Mouse (Mus musculus) liver, embryonic 12.5 days (tissue): ENCODE measurements around the gene Mcm6. TPM values are rescaled to one million over a fixed set of nuclear protein-coding genes. Genes with fewer than 3 reads are reported as not detected.

ENCODE experiments used
- ATAC-seq: fragments of 200-750 bp; cut with Nextera tagmentation; 2 replicates; pipeline ENCODE4 v1.8.0; 2017; ENCODE audit warnings: moderate number of reproducible peaks, mild to moderate bottlenecking, moderate library complexity
- H3K27ac ChIP-seq: fragments of 300-500 bp; sonication (generic); 2 replicates; pipeline ENCODE4 v1.5.1; 2016; ENCODE audit warnings: mild to moderate bottlenecking
- H3K27me3 ChIP-seq: fragments of 300-500 bp; sonication (generic); replicated peaks from 2 replicates; pipeline ENCODE4 v1.6.1; 2016; ENCODE audit warnings: mild to moderate bottlenecking, moderate library complexity
- H3K36me3 ChIP-seq: fragments of 300-500 bp; sonication (generic); 2 replicates; pipeline ENCODE4 v1.6.1; 2016; ENCODE audit warnings: mild to moderate bottlenecking, moderate library complexity
- H3K4me1 ChIP-seq: fragments of 300-500 bp; sonication (generic); 2 replicates; pipeline ENCODE4 v1.6.1; 2016
- H3K4me2 ChIP-seq: fragments of 300-500 bp; sonication (generic); 2 replicates; pipeline ENCODE4 v1.6.1; 2016; ENCODE audit warnings: mild to moderate bottlenecking, moderate library complexity
- H3K4me3 ChIP-seq: fragments of 300-500 bp; sonication (generic); 2 replicates; pipeline ENCODE4 v1.5.1; 2016; ENCODE audit warnings: mild to moderate bottlenecking, moderate library complexity
- H3K9ac ChIP-seq: fragments of 300-500 bp; sonication (generic); 2 replicates; pipeline ENCODE4 v1.6.1; 2016; ENCODE audit warnings: mild to moderate bottlenecking, moderate library complexity
- H3K9me3 ChIP-seq: fragments of 300-500 bp; sonication (generic); replicated peaks from 2 replicates; pipeline ENCODE4 v1.6.1; 2016; ENCODE audit warnings: mild to moderate bottlenecking, moderate library complexity
- WGBS: fragments of 180-500 bp; shearing (Covaris S2); methylation state at CpG from one replicate; pipeline ENCODE4 v1.1.7; 2016; ENCODE audit not compliant: insufficient replicate concordance; 5-methylcytosine and 5-hydroxymethylcytosine counted together
- polyA plus RNA-seq: library from polyadenylated mRNA; unstranded; fragments of >200 nt; fragmentation: Nextera tagmentation; extraction: Ambion mirVana; gene quantifications from 2 replicates; pipeline ENCODE4 v1.2.1, GENCODE M21; 2016

Mcm6 gene
- polyA plus RNA-seq, 1 experiment from 2014 or later, result 343 TPM

GRCm38 (mm10) chr1:128372143-128372860 is 12.8 kb upstream of the Mcm6 start:
- H3K27ac ChIP-seq, result no peak overlapping the region
- ATAC-seq, result no peak
- no peak overlapping the region for H3K9ac ChIP-seq
- no peaks in the 10 kb centered on the region for H3K9me3 ChIP-seq
- H3K36me3 ChIP-seq, result peaks cover 82% of the 10 kb centered on the region
- H3K27me3 ChIP-seq, result no peaks in the 10 kb centered on the region
- no peak overlapping the region for H3K4me2 ChIP-seq
- H3K4me1 ChIP-seq, result no peaks in the 10 kb centered on the region
- H3K4me3 ChIP-seq, result no peak overlapping the region
- WGBS, result 84% methylated on average over 7 of the region's 7 CpGs

- 68% methylated on average over 5 of the region's 5 CpGs for WGBS
- H3K4me1 ChIP-seq, result no peaks in the 10 kb centered on the region
- no peak overlapping the region for H3K4me3 ChIP-seq
- H3K27ac ChIP-seq, result no peak overlapping the region
- peak; percentile 49; the same call in 1 of the 2 replicates for ATAC-seq
- no peak overlapping the region for H3K4me2 ChIP-seq
- no peaks in the 10 kb centered on the region for H3K27me3 ChIP-seq
- no peaks in the 10 kb centered on the region for H3K9me3 ChIP-seq
- no peak overlapping the region for H3K9ac ChIP-seq
- peaks cover 76% of the 10 kb centered on the region for H3K36me3 ChIP-seq
Measured at GRCm38 (mm10) chr1:128368732-128369441, 9.4 kb upstream of the Mcm6 start.

DNA sequence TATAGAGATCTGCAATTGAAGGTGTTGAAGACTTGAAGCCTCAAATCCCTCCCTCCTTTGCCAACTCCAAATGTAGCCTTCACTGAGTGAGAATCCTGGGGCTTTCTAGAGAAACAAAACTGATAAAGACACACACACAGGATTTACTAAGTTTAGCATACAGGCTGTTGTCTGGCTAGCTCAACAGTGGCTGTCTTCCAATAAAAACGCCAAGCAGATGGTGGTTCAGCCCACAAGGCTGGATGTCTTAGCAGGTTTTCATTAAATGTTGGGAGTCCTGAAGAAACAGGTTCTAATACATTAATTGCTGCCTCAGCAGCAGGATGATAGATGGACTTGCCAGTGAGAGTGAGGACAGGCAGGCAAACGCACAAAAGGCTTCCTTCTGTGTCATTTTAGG is 1.1 kb upstream of the Mcm6 start:
- H3K9me3 ChIP-seq, result no peaks in the 10 kb centered on the region
- no peak for ATAC-seq
- H3K4me2 ChIP-seq, result peak overlapping the region; percentile 85; the same call in 1 of the 2 replicates
- H3K9ac ChIP-seq, result peak overlapping the region; percentile 66
- H3K4me1 ChIP-seq, result peaks cover 42% of the 10 kb centered on the region
- H3K36me3 ChIP-seq, result peaks cover 58% of the 10 kb centered on the region
- no peak overlapping the region for H3K4me3 ChIP-seq
- 62% methylated on average over 2 of the region's 2 CpGs for WGBS
- peak overlapping the region; percentile 81 for H3K27ac ChIP-seq
- H3K27me3 ChIP-seq, result no peaks in the 10 kb centered on the region

DNA sequence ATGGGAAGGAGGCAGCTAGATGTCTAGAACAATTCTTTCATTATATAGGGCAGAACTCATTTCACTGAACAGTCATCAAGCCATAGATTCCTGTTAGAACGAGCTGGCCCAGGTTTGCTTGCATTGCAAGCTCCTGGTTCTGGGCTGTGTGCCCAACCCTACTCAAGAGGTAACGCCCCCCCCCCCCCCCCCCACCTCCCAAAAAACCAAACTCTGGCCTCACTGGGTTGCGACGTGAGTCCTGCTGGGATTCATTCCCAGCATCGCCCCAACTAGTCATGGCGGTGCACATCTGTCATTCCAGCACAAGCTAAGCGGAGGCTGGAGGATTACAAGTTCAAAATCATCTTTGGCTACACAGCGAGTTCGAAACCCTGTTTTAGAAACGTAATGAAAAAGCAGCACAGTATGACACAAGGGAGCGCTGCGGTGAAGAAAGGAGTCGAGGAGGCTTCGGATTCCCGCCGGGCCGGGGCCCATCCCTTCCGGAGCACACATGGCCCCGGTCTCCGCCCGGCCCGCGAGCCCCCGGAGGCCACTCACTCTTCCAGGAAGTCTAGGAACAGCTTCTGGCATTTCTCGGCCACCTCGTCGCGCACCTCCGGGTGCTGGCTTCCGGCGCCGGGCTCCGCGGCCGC is 429 bp downstream of the Mcm6 start:
- no peaks in the 10 kb centered on the region for H3K9me3 ChIP-seq
- WGBS, result under 1% methylated on average over 35 of the region's 35 CpGs
- peaks cover 65% of the 10 kb centered on the region for H3K36me3 ChIP-seq
- peak; percentile 71 for ATAC-seq
- peak overlapping the region; percentile 91 for H3K27ac ChIP-seq
- H3K4me3 ChIP-seq, result peak overlapping the region; percentile 96
- peaks cover 53% of the 10 kb centered on the region for H3K4me1 ChIP-seq
- H3K9ac ChIP-seq, result peak overlapping the region; percentile 94
- peak overlapping the region; percentile 85 for H3K4me2 ChIP-seq
- H3K27me3 ChIP-seq, result no peaks in the 10 kb centered on the region

DNA sequence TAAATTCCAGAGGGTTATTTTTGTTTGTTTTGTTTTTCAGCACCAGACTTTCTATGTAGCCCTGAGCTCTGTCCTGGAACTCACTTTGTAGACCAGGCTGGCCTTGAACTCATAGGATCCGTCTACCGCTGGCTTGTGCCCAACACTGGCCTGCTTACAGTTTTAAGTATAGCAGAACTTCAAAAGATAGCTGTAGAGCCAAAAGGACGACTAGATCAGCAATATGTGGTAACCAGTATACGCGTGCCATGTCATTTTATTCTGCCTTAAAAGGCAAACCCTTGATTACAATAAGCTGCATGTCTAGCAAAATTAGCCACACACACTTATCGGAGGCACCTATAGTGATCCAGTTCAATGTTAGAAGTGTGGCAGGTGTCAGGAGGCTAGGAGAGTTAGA is 1.2 kb downstream of the Mcm6 start:
- ATAC-seq, result no peak
- H3K27ac ChIP-seq, result peak overlapping the region; percentile 91
- peak overlapping the region; percentile 85 for H3K4me2 ChIP-seq
- peak overlapping the region; percentile 94 for H3K9ac ChIP-seq
- peaks cover 61% of the 10 kb centered on the region for H3K4me1 ChIP-seq
- no peaks in the 10 kb centered on the region for H3K9me3 ChIP-seq
- H3K4me3 ChIP-seq, result peak overlapping the region; percentile 96
- H3K27me3 ChIP-seq, result no peaks in the 10 kb centered on the region
- 50% methylated on average over 6 of the region's 6 CpGs for WGBS
- peaks cover 68% of the 10 kb centered on the region for H3K36me3 ChIP-seq

DNA sequence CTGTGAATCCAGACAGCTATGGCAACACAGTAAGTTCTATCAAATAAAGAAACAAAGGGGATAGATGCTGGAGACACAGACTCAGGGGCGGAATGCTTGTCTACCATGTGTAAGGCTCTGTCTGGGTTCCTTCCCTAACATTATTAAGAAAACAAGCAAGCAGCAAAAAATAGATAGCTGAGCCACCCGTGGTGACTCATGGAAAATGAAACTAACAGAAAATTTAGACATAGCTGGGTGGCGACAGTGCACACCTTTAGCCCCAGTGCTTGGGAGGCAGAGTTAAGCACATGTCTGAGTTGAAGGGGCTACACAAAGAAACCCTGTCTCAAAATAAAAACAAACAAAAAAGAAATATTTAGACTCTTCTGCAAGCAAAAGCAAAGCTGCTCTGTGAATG is 2.0 kb downstream of the Mcm6 start:
- peaks cover 68% of the 10 kb centered on the region for H3K36me3 ChIP-seq
- no peaks in the 10 kb centered on the region for H3K27me3 ChIP-seq
- no peak for ATAC-seq
- no peaks in the 10 kb centered on the region for H3K9me3 ChIP-seq
- H3K4me2 ChIP-seq, result peak overlapping the region; percentile 85
- H3K4me3 ChIP-seq, result peak overlapping the region; percentile 96
- 31% methylated on average over 3 of the region's 3 CpGs for WGBS
- peaks cover 61% of the 10 kb centered on the region for H3K4me1 ChIP-seq
- H3K27ac ChIP-seq, result peak overlapping the region; percentile 91
- peak overlapping the region; percentile 94 for H3K9ac ChIP-seq

DNA sequence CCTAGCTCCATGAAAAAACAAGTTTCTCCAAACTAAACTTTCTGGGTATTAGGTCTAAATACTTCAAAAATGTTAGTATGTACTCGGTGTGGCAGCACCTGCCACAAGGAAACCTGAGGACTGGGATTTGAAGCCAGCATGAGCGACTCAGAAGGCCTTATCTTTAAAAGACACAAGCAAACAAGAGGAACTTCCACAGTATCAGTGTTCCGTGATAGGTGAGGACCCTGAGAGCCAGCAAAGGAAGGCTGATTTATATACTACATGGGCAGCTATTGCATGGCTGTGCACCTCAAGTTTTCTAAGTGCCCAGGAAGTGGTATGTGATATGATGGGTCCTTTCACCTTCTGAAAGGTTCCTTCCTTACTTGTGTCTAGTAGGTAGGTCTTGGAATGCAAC is 6.4 kb downstream of the Mcm6 start:
- H3K4me3 ChIP-seq, result no peak overlapping the region
- WGBS, result 31% methylated on average over 3 of the region's 3 CpGs
- no peak overlapping the region for H3K9ac ChIP-seq
- ATAC-seq, result no peak
- no peak overlapping the region for H3K4me2 ChIP-seq
- peaks cover 42% of the 10 kb centered on the region for H3K4me1 ChIP-seq
- H3K27me3 ChIP-seq, result no peaks in the 10 kb centered on the region
- H3K27ac ChIP-seq, result no peak overlapping the region
- no peaks in the 10 kb centered on the region for H3K9me3 ChIP-seq
- peaks cover 100% of the 10 kb centered on the region for H3K36me3 ChIP-seq

DNA sequence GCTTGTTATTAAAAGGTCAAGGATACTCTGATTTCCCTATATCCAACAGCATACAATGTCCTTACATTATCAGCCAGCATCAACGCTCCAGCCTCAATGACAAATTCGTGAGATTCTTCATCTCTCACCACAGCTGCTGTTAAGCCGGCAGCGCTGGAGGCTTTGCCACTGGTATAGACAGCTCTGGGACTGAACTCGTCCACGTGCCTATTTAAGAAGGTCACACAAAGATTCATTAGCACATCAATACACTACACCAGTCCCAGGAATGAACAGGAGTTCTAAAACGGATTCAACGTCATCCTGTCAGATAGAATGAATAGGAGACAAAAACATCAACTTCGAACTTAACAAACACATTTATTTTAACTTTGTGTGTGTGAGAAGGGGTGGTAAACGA is 15.2 kb downstream of the Mcm6 start:
- Histone ChIP-seq H3K4me2 (no peak overlapping the region), H3K9me3 (no peaks in the 10 kb centered on the region), H3K9ac (no peak overlapping the region), H3K4me3 (no peak overlapping the region), H3K27me3 (no peaks in the 10 kb centered on the region), H3K4me1 (no peaks in the 10 kb centered on the region), H3K27ac (no peak overlapping the region), H3K36me3 (peaks cover 97% of the 10 kb centered on the region)
- ATAC-seq, result no peak
- WGBS, result 87% methylated on average over 10 of the region's 10 CpGs

GRCm38 (mm10) chr1:128337708-128338320 is 21.6 kb downstream of the Mcm6 start:
- Histone ChIP-seq H3K9me3 (no peaks in the 10 kb centered on the region), H3K4me3 (no peak overlapping the region), H3K27me3 (no peaks in the 10 kb centered on the region), H3K27ac (no peak overlapping the region), H3K9ac (no peak overlapping the region), H3K36me3 (peaks cover 95% of the 10 kb centered on the region), H3K4me1 (no peaks in the 10 kb centered on the region), H3K4me2 (no peak overlapping the region)
- 83% methylated on average over 13 of the region's 13 CpGs for WGBS
- no peak for ATAC-seq

GRCm38 (mm10) chr1:128330313-128330712 is 29.2 kb downstream of the Mcm6 start:
- Histone ChIP-seq H3K4me3 (no peak overlapping the region), H3K4me2 (no peak overlapping the region), H3K36me3 (peaks cover 95% of the 10 kb centered on the region), H3K27ac (no peak overlapping the region), H3K4me1 (peaks cover 11% of the 10 kb centered on the region), H3K9me3 (no peaks in the 10 kb centered on the region), H3K9ac (no peak overlapping the region), H3K27me3 (no peaks in the 10 kb centered on the region)
- ATAC-seq, result 0 out of 2 replicates have a peak, but pooled peaks have one; percentile 22
- WGBS, result 92% methylated on average over 1 of the region's 1 CpGs

- Histone ChIP-seq H3K4me2 (no peak within 1 kb of the TSS), H3K36me3 (peaks cover 85% of the 10 kb centered on the region), H3K9me3 (no peaks in the 10 kb centered on the region), H3K4me3 (no peak within 1 kb of the TSS), H3K27me3 (no peaks in the 10 kb centered on the region), H3K4me1 (peaks cover 22% of the 10 kb centered on the region), H3K9ac (no peak within 1 kb of the TSS), H3K27ac (0 out of 2 replicates have a peak within 1 kb of the TSS, but pooled peaks have one; percentile 6)
- no peak for ATAC-seq
- WGBS, result 85% methylated on average over 3 of the region's 3 CpGs
Measured at GRCm38 (mm10) chr1:128328218-128328617, 31.2 kb downstream of the Mcm6 start, which contains the start of gene Lct. Gene Lct (minus strand): TSS chr1:128328318.
